Mouse (Mus musculus) T-cell, adult 66 days (primary cell): ENCODE results near the gene Efcc1. TPM values are rescaled to one million over a fixed set of nuclear protein-coding genes. Genes with fewer than 3 reads are reported as not detected.

Source experiments
- total RNA-seq, 2 experiments: library from RNA; stranded (reverse); gene quantifications; 3 replicates in 1 of 2; 4 replicates in 1 of 2; pipeline ENCODE4 v1.2.4; 2023

The Efcc1 gene
- not detected for total RNA-seq

DNA sequence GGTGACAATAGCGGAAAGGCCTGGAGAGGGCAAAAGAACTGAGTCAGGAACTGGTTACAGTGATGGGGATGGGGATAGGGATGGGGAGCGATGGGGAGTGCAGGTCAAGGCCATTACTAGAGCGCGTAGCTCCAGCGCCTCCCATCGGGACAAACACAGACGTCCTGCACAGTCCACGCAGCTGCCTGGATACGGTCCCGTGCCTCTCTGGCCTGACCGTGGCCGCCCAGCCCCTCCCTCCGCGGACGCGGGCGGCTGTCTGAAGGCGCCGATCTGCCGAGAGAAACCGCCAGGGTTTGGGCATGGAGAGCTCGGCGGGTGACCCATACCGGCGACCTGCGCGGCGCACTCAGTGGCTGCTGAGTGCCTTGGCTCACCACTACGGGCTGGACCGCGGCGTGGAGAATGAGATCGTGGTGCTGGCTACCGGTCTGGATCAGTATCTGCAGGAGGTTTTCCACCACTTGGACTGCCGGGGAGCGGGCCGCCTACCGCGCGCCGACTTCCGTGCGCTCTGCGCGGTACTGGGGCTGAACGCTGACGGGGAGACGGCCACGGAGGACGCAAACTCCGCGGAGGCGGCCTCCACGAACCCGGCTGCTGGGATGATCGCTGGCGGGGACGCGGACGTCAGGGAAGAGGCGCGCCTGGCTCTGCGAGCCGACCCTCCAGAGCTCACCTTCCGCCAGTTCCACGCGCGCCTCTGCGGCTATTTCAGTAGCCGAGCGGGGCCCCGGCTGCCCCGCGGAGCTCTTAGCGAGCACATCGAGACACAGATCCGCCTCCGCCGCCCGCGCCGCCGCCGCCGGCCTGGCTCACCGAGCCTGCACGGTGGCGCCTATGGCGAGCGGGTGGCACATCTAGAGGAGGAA lies at the start of gene Efcc1:
Efcc1 (plus strand) TSS at position 279 of the 872 bp plus-strand sequence.

DNA sequence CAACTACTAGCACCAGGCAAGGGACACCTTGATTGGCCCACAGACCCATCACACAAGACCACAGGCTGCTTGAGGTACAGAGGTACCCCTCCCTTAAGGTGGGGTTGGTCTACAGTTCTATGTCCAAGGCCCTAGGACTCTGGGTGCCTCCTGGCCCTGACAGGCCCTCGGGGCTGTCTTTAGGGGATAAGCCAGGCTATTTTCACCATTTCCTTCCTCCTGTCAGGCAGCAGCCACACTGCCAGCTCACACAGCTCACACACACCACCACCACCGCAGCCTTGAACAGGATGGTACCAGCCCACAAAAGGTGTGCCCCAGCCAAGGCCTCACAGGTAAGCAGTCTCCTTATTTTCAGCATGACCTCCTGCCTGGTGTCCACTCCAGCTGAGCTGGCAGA lies 47.2 kb downstream of the Efcc1 start, which contains the start of gene Gp9:
Gp9 (plus strand) TSS at position 231 of the 400 bp plus-strand sequence.

Other genes with a start within 250 kb of the Efcc1 start
- gene Arhgap25, start 197.6 kb upstream of the Efcc1 start, total RNA-seq: 10 to 100 TPM; 86.4 to 86.5 TPM
- not detected for gene Prokr1, start 140.1 kb upstream of the Efcc1 start, total RNA-seq
- 1 to 10 TPM; 4.4 to 5.5 TPM for gene Aplf, start 58.7 kb upstream of the Efcc1 start, total RNA-seq
- gene Gp9, start 47.2 kb downstream of the Efcc1 start, total RNA-seq: not detected
- 10 to 100 TPM; 39.3 to 40.9 TPM for gene Rab43, start 81.3 kb downstream of the Efcc1 start, total RNA-seq
- gene Gm45140, start 104.9 kb downstream of the Efcc1 start, total RNA-seq: 1 to 10 TPM; 4.9 to 8.7 TPM
- 100 to 1,000 TPM in 1 of 2 experiments, 10 to 100 TPM in 1; 99.2 to 114 TPM for gene Isy1, start 107.9 kb downstream of the Efcc1 start, total RNA-seq
- 100 to 1,000 TPM; 530 to 534 TPM for gene Cnbp, start 120.2 kb downstream of the Efcc1 start, total RNA-seq
- gene Copg1, start 156.9 kb downstream of the Efcc1 start, total RNA-seq: 100 to 1,000 TPM; 174 to 183 TPM
- gene Hmces, start 183.1 kb downstream of the Efcc1 start, total RNA-seq: 10 to 100 TPM; 33.2 to 38.7 TPM